Mouse (Mus musculus): Measurements from ENCODE around the gene Nmrk2. TPM values are rescaled to one million over a fixed set of nuclear protein-coding genes. Genes with fewer than 3 reads are reported as not detected.
A peak's percentile ranks its signal among the peaks of the same experiment; 100 is the strongest.
"Not testable (repeated sequence)": the region's sequence is repeated elsewhere in the genome, so short reads cannot be mapped to it uniquely, and the experiment has no call there.

Gene Nmrk2
- total RNA-seq (2021) = 1 to 10 TPM; 1.7 to 1.8 TPM
- long read RNA-seq, experiment 1, transcript Nmrk2-201 (7 exons, 1,854 nt) = major isoform, 5 of 10 reads
- long read RNA-seq, experiment 1, partial matches to known transcripts = 0 of 10 reads
- long read RNA-seq, experiment 1, other reads (novel, unspliced or antisense) = 5 of 10 reads
- long read RNA-seq, experiment 2, partial matches to known transcripts = 0 of 5 reads
- long read RNA-seq, experiment 2, other reads (novel, unspliced or antisense) = 1 of 5 reads

DNA sequence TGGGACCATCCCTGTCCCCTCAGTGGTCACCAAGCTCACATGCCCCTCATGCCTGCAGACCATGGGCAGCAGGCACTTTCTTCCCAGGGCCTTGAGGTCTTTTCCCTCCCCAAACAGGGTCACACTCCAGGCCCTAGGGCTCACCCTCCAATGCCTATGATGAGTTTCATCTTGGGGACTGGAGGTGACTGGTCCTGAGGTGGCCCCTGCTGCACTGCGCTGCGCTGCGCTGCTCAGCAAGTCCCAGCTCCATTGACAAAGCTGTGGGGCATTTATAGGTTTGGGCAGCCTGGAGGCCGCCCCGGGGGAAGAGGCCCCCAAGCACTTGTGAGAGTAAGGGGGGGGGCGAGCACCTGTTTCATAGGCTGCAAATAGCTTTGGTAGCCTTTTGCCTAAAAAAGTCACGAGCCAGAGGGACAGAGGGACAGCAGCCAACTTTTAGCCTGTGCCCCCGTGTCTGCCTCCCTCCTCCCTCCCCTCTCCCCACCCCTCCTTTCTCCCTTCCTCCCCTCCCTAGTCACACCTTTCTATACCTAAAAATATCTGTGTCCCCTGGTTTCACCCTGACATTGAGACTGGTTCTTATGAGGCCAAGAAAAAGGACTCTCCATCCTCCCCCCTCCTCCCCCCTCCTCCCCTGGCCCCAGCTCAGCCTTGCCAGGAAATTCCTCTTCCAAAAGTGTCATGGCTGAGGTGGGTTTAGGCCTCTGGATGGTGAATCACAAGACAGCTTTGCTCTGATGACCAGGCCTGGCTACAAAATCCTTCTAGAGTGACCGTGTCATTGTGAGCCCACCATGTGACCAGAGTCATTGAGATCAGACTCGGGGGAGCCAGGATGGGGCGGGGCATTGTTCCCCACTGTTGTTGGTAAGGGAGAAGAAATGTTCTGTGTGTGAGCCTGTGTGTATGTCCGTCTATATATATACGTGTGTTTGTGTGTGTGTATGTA lies at the start of gene Nmrk2:
Nmrk2 (minus strand) TSS at position 245 of the 952 bp plus-strand sequence.
- DNase-seq = peak; percentile 56

DNA sequence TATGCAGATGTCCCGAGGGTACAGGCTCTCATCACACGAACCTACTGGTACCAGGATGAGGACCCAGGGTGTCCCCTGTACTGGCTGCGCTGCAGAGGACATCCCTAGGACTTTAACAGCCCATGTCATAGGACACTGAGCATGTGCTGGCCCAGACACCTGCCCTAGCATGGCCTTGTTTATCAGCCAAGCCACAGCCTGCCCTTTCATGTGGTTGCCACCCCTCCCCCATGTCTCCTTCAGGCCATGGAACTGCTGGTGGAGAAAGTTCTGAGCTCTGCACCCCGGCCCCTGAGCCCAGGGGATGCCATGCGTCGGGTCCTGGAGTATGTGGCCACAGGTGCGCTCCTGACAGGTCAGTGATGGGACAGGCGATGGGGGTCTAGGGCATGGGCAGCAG lies 47.6 kb upstream of the Nmrk2 start:
- DNase-seq = no peak

DNA sequence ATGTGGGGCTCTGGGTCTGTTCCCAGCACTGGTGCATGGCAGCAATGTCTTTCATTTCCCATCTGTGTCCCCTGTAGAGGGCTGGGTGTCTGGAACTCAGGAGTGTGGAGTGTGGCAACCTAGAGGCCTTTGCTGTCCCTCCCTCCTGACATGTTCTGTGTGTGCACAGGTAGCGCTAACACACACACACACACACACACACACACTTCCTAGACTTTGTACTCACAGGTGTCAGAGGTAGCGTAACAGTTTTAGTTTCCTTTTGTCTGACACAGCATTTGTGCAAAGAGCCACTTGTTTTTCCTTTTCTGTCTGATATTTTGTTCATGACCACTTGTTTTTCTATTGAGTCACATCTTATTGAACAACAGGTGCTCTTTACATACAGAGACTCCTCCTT lies 46.0 kb upstream of the Nmrk2 start:
- DNase-seq = no peak

DNA sequence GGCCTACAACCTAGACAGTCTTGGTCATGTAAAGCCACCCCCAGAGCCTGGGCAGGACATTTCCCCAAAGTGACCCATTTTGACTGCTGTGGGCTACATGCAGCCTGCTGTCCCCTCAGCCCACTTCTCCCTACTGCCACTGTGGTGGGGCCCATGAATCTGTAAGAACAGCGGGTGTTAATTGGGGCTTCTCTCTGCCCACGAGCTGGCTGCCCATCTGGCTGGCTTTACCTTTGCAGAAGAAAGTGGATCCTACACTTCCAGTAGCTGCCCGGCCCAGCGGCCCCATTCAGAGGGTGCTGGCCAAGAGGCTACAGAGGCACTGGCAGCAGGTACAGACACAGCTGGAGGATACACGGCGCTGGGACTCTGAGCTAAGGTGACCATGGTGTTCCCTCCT lies 43.3 kb upstream of the Nmrk2 start:
- DNase-seq = no peak

DNA sequence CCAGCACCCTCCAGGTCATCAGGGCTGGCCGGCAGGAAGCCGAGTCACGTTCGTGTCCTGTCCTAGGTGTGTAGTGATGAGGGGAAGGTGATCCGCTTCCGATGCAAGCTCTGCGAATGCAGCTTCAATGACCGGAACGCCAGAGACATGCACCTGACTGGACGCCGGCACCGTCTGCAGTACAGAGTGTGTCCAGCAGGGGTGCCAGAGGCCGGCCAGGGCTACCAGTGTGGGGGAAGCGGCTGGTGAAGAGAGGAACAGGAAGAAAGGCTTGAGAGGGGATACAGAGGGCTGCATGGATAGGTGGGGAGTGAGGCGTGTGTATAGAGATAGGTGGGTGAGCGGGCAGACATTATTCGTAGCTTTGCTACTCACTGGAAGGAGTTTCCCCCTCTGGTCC lies 42.7 kb upstream of the Nmrk2 start:
- DNase-seq = peak; percentile 89

DNA sequence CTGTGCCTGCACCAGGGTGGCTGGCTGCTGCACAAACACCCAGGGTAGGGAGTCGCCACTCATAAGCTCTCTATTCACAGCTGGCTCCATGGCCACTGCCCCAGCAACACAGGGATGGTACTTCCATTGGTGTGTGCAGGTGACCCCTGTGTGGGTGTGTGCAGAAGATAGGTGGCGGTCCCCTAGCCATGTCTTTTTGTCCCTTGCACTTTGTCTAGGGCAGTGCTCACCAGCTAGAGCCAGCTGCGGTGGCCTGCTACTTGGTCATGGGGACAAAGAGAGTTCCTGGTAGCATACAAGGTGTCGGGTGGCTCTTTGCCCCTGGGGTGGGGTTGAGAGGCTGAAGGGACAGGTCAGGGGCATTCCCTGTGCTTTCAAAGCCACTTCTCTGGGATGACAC lies 42.3 kb upstream of the Nmrk2 start:
- no peak for DNase-seq

DNA sequence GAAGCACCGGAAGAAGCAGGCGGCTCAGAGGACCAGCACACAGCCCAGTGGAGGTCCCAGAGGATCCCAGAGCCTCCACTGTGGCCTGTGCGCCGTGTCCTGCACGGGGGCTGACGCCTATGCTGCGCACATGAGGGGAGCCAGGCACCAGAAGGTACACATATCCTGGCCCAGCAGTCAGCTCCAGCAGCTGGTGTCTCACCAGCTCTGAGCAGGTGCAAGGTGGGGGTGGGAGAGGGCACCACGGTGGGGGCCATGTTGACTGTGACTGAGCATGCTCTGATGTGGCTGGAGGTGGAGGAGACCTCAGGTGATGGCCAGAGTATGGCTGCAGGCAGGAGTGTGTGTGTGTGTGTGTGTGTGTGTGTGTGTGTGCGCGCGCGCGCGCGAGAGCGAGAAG lies 40.2 kb upstream of the Nmrk2 start:
- DNase-seq = no peak

DNA sequence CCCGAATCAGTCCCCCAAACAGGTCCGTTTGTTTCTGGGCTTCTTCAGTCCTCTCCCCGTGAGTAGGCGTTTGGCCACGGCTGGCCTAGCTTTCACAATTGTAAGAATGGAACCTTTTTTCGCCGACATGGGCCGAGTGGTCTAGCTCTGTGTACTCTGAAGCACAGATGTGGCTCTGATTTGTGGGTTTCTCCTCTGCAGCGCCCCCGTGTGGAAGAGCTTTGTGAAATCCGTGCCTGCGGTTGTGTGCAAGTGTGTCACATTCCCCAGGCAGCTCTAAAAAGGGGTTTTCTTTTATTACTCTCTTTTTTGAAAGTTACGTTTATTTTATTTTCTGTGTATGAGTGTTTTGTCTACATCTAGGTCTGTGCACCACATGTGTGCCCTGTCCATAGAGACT lies 39.0 kb upstream of the Nmrk2 start:
- DNase-seq = peak; percentile 63

DNA sequence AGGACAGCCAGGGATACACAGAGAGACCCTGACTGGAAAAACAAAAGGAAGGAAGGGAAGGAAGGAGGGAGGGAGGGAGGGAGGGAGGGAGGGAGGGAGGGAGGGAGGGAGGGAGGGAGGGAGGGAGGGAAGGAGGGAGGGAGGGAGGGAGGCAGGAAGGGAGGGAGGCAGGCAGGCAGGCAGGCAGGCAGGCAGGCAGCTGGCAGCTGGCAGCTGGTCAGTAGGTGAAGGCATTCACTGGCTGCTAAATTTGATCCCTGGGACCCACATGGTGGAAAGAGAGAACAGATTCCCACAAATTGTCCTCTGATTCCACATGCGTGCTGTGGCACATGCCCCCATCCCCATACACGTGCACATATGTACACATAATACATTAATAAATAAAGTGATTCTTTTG lies 36.8 kb upstream of the Nmrk2 start:
- no peak for DNase-seq

DNA sequence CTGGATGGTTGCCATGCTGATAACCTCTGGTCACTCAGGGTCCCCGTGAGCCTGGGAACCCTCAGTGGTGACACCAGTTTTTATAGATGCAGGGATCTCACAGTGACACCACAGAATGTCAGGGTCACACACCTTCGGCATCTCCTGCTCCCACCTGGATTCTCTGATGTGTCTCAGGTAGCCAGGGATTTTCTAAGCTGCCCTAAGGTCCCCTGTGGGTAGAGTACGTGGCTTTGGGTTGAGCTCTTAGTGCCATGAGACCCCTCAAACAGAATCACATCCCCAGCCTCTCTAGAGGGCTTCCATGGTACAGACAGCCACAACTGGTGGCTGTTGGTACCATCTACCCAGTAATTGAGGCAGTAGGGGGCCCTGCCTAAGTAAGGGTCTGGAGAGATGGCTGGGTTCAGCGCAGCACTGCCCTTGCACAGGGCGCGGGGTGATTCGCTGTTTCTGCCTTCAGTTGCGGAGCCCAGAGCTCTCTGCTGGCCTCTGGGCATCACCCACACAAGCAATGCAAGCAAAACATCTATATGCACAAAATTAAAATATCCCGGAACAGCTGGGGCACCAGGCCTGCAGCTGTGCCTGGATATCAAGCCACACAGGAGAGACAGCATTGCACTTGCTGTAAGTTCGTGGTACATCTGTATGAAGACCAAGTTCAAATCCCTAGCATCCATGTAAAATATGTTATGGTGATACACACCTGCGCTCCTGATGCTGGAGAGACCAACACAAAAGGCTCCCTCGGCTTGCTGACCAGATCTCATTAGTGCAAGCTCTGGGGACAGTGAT lies 34.8 kb upstream of the Nmrk2 start:
- no peak for DNase-seq

DNA sequence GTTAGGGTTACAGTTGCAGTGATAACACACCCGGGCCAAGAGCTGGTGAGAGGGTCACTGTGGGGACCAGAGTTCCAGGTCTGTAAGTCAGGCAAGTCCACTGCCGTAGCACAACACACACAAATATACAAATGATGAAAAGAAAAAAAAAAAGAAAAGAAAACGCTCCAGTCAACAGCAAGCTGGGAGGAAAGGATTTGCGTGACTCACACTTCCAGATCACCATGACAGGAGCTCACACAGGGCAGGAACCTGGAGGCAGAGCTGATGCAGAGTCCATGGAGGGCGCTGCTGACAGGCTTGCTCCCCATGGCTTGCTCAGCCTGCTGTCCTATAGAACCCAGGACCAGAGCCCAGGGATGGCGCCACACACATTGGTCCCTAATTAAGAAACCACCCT lies 32.4 kb upstream of the Nmrk2 start:
- no peak for DNase-seq

DNA sequence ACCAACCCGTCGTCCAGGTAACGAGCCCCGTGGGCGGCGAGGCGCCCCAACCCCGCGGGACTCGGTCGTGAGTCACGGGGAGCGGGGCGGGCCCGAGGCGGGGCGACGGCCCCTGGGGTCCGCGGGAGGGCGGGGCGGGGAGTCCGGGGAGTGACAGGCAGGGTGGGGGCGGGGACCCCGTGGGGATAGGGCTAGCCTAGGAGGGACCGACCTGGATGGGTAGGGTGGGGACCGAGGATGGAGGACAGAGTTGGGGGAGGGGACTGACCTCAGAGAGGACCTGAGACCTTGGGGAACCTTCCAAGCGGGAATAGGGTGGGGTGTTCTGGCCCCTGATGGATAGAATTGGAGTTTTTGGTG lies 31.4 kb upstream of the Nmrk2 start:
- no peak for DNase-seq

DNA sequence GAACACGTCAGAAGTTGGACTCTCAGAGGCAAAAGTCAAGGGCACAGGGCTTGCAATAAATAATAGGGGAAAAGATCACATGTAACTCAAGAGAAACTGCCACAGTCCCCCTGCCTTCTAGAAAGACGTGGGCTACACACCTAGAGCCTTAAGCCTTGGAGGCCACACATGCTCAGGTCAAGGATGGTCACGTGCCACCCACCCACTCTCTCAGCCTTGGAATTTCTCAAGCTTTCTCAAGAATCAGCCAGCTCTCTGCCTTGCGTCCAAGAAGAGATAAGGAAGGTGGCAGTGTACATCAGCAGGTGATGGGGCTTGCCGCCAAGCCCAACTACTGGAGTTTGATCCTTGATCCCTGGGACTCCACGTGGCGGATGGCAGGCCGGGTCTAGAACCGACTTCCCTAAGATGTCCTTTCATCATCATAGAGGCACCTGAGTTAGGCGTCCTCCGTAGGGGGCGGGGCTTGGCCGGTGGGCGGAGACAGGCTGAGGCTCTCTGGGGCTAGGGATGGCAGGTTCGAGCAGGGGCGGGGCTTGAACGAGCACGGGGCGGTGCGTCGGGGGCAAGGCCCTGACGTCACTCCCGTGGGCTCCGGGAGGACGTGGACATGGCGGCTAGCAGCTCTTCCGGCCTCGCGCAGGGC lies 30.9 kb upstream of the Nmrk2 start, which contains the start of gene Zfr2:
Zfr2 (plus strand) TSS at position 576 of the 646 bp plus-strand sequence.
- peak; percentile 80 for DNase-seq

DNA sequence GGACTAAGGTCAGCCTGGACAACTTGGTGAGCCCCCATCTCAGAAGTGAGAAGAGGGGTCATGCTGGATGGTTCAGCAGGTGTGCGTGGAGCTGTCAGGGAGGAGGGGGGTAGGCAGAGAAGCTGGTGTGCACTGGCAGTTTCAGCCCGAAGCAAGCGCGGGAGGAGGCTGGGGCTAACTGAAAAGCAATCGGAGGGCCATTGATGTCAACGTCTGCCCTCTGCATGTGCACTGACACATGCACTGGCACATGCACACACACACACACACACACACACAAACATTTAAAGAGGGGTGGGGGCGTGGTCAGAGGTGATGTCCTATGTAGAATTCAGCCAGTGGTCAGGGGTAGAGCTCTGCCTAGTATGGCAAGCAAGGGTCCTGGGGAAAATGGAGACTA lies 29.6 kb upstream of the Nmrk2 start:
- no peak for DNase-seq

DNA sequence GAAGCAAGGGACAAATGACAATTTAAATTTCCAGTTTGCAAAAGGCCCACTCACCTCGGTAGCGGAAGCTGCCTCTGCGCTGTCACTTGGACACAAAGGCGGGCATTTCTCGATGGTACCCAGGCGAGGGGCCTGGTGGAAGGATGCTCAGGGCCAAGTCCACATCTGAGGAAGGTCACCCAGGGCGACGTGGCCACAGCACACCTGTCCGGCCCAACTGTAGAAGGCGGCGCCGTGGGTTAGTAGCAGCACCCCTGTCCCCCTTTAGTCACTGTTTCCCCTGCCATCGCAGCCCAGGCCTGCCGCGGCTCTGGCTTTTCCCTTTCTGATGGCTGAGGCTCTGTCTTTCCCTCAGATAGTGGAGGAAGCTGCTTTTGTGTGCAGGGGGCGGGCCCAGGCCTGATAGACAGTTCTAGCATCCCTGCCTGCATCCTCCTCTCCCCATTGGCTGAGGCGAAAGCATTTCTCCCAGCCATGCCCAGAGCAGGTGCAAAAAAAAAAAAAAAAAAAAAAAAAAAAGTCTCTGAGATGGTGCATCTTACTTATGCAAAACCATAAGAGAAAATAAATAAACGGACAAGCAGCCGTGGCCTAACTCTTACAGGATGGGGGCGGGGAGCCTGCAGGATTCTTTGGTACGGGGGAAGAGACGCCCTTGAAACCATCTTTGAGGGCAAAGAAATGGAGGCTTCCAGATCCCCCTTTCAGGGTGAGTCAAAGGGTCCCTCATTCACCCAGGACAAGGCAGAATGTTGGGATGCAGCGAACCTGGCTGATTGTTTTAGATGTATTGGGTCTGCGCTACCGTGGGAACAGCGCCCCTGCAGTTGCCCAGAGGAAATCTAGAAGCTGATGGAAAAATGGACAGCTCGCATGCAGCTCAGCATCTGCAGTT lies 28.8 kb upstream of the Nmrk2 start, which contains the start of gene Atcay:
Atcay (minus strand) TSS at position 396 of the 895 bp plus-strand sequence.
- DNase-seq = no peak

DNA sequence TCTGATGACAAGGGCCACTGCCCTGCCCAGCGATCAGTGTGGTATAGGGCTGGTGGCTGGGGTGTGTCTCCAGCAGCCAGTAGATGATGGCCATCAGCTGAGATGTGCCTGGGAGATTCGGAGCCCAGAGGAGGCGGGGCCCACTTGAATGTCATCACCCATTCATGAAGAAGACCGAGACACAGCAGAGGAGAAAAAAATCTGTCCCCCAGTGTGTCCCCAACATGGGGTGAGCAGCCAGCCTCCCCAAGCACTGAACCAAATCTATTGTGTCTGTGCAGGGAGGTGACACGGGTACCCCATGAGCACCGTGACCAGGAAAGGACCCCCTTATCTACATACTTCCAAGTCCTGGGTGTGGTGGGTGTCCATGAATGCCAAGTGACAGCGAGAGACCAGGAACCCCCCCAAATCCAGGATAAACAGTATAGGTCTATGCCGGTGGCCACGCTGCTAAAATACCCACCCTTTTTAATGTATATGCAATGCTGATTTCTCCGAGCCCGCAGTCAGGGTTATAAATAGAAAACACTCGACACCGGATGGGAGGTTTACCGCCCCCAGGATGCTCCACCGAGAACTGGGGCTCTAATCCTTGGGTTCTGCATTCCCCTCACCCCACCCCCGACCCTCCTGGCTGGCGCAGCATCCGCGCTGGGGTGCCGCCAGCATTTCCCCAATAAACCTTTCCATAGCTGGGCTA lies 28.0 kb upstream of the Nmrk2 start:
- no peak for DNase-seq

DNA sequence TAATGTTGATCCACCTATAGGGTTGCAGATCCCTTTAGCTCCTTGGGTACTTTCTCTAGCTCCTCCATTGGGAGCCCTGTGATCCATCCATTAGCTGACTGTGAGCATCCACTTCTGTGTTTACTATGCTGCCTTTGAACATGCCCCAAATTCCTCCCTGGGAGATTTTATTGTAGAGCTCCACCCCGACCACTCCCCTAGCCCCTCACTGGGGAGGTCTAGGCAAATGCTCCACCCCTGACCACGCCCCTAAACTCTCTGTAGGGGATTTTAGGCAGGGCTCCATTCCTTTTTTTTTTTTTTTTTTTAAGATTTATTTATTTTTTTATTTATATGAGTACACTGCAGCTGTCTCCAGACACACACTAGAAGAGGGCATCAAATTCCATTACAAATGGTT lies 21.9 kb upstream of the Nmrk2 start:
- not testable (repeated sequence) for DNase-seq

DNA sequence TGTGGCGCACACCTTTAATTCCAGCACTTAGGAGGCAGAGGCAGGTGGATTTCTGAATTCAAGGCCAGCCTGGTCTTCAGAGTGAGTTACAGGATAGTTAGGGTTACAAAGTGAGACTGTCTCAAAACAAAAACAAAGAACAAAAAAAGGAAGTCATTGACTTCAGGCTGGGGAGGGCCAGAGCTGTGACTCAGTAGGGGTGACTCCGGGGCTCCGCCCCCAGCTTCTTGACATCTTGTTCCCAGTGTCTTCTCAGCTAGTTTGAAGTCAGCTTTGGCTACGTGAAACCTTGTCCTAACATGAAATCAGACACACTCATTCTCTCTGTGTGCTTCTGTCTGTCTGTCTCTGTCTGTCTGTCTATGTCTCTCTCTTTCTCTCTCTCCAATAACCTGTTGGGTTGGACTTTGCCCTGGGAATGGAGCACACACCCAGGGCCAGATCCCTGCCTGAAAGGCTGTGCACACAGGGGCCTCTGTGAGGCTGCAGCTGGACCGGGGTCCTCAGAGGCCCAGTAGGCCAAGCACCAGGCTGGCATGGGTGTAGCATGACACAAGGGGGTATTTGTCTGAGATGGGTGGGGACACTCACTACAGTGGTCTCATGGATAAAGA lies 19.7 kb upstream of the Nmrk2 start:
- DNase-seq = no peak

DNA sequence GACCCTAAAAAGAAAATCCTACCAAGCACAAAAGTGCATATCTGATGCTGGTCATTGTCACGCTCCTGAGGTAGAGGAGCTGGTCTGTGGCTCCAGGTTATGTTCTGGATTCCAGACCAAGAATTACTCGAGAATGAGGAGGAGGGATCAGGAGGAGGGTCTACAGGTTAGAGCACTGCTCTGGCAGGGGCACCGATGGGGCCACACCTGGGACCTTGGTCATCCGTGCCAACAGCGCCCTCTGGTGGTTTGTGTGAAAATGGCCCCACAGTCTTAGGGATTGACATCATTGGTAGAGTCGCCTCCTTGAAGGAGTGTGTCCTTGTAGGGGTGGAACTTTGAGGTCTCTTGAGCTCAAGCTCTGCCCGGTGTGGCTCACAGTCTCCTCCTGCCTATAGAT lies 16.1 kb upstream of the Nmrk2 start:
- peak; percentile 78 for DNase-seq

DNA sequence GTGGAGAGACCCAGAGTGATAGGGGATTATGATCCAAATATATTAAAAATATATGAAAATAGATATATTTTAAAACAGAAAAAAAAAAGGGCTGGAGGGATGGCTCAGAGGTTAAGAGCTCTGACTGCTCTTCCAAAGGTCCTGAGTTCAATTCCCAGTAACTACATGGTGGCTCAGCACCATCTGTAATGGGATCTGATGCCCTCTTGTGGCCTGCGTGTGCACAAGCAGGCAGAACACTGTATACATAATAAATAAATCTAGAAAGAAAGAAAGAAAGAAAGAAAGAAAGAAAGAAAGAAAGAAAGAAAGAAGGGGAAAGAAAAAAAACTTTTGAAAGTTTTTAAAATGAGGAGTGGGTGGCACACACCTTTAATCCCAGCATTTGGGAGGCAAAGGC lies 15.4 kb upstream of the Nmrk2 start:
- DNase-seq = not testable (repeated sequence)

Measured in gastrocnemius, postnatal 10 days (tissue).